Mouse (Mus musculus) erythroblast, embryonic 14.5 days (primary cell): ENCODE measurements around the gene Pex16.

Experiments
- GATA1 ChIP-seq: IDR thresholded peaks from 2 replicates; pipeline ENCODE4 v1.6.1; 2012; ENCODE audit warnings: low read length, inconsistent platforms, mixed read lengths
- TAL1 ChIP-seq: IDR thresholded peaks from 3 replicates; pipeline ENCODE4 v1.6.1; 2012; ENCODE audit warnings: low read length, inconsistent platforms, mixed read lengths

DNA sequence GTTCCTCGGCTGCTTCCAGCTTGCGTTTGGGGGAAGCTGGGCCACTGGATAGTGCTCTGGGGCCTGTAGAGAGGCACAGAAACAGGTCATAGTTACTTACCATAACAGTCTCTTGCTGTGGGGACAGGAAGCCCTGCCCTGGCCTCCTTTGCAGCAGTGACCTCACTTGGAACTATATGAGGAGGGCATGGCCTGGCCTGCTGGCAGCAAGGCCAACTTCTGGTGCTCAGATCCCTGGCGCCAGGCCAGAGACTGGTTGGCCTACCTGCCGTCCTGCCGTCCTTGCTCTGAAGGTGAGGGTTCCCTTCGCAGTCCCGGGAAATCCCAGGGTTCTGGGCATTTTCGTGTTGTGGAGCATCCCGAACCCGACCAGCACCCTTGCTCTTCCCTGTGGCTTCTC lies 37.2 kb downstream of the Pex16 start:
- TF ChIP-seq GATA1 (no peak), TAL1 (no peak; the same call in 2 of the 3 replicates)
